Mouse (Mus musculus) myocyte (in vitro differentiated cells): Measurements from ENCODE around the gene Espl1. TPM values are rescaled to one million over a fixed set of nuclear protein-coding genes. Genes with fewer than 3 reads are reported as not detected.

Experiments
- H3K27me3 ChIP-seq: one replicate; pipeline ENCODE4 v1.6.1; 2011; ENCODE audit not compliant: control insufficient read depth, insufficient read depth, insufficient read length
- H3K36me3 ChIP-seq: one replicate; pipeline ENCODE4 v1.6.1; 2011; ENCODE audit not compliant: control insufficient read depth, insufficient read depth
- H3K4me2 ChIP-seq: one replicate; pipeline ENCODE4 v1.6.1; 2011; ENCODE audit warnings: low read depth, control low read depth
- H3K4me3 ChIP-seq: one replicate; pipeline ENCODE4 v1.5.1; 2011; ENCODE audit warnings: mild to moderate bottlenecking, control low read depth, moderate library complexity
- H3K79me2 ChIP-seq: one replicate; pipeline ENCODE4 v1.6.1; 2011; ENCODE audit not compliant: control insufficient read depth, insufficient read depth
- H3ac ChIP-seq: one replicate; pipeline ENCODE4 v1.6.1; 2011; ENCODE audit not compliant: control insufficient read depth, insufficient read length
- CEBPB ChIP-seq: IDR thresholded peaks from 2 replicates; pipeline ENCODE4 v1.6.1; 2011; ENCODE audit warnings: mild to moderate bottlenecking, moderate library complexity; ENCODE audit not compliant: poor library complexity, insufficient read depth, severe bottlenecking
- E2F4 ChIP-seq: IDR thresholded peaks from one replicate; pipeline ENCODE4 v1.6.1; 2011; ENCODE audit warnings: mild to moderate bottlenecking, control low read depth, moderate library complexity; ENCODE audit not compliant: insufficient read depth
- MAX ChIP-seq: IDR thresholded peaks from one replicate; pipeline ENCODE4 v1.6.1; 2011; ENCODE audit warnings: low read depth, mild to moderate bottlenecking, control low read depth
- MYOD1 ChIP-seq, 3 experiments: IDR thresholded peaks; one replicate each; pipeline ENCODE4 v1.6.1; 2011; ENCODE audit warnings: control low read depth in 2 of 3, low read depth in 2 of 3, mild to moderate bottlenecking in 2 of 3, moderate library complexity in 1 of 3; ENCODE audit not compliant: insufficient read length in 2 of 3, control insufficient read depth in 1 of 3
- MYOG ChIP-seq, 3 experiments: IDR thresholded peaks; one replicate each; pipeline ENCODE4 v1.6.1; 2011; ENCODE audit warnings: control low read depth in 2 of 3, low read depth in 2 of 3, mild to moderate bottlenecking in 2 of 3; ENCODE audit not compliant: insufficient read length in 2 of 3, control insufficient read depth in 1 of 3, insufficient read depth in 1 of 3
- POLR2A ChIP-seq: IDR thresholded peaks from one replicate; pipeline ENCODE4 v1.6.1; 2011; ENCODE audit warnings: low read depth, mild to moderate bottlenecking, control low read depth, moderate library complexity; ENCODE audit not compliant: insufficient read length
- POLR2AphosphoS2 ChIP-seq: IDR thresholded peaks from one replicate; pipeline ENCODE4 v1.6.1; 2011; ENCODE audit warnings: low read depth, control low read depth; ENCODE audit not compliant: insufficient read length
- REST ChIP-seq: IDR thresholded peaks from one replicate; pipeline ENCODE4 v1.6.1; 2011; ENCODE audit warnings: mild to moderate bottlenecking, control low read depth, moderate library complexity; ENCODE audit not compliant: insufficient read depth, insufficient read length
- SRF ChIP-seq: IDR thresholded peaks from one replicate; pipeline ENCODE4 v1.6.1; 2011; ENCODE audit warnings: low read depth; ENCODE audit not compliant: control insufficient read depth, insufficient read length
- TCF12 ChIP-seq: IDR thresholded peaks from one replicate; pipeline ENCODE4 v1.6.1; 2011; ENCODE audit warnings: mild to moderate bottlenecking, control low read depth; ENCODE audit not compliant: poor library complexity, insufficient read depth, severe bottlenecking
- TCF3 ChIP-seq: IDR thresholded peaks from one replicate; pipeline ENCODE4 v1.6.1; 2011; ENCODE audit warnings: low read depth, control low read depth; ENCODE audit not compliant: insufficient read length
- USF1 ChIP-seq: IDR thresholded peaks from one replicate; pipeline ENCODE4 v1.6.1; 2011; ENCODE audit warnings: low read depth, mild to moderate bottlenecking, control low read depth, moderate library complexity
- polyA plus RNA-seq: library from polyadenylated mRNA; unstranded; fragments of >200 nt; fragmentation: generic; extraction: Trizol; gene quantifications from one replicate; pipeline ENCODE4 v1.2.1, GENCODE M21; 2012; ENCODE audit warnings: missing spikeins

The Espl1 gene
- polyA plus RNA-seq, 1 experiment, result 16.7 TPM

DNA sequence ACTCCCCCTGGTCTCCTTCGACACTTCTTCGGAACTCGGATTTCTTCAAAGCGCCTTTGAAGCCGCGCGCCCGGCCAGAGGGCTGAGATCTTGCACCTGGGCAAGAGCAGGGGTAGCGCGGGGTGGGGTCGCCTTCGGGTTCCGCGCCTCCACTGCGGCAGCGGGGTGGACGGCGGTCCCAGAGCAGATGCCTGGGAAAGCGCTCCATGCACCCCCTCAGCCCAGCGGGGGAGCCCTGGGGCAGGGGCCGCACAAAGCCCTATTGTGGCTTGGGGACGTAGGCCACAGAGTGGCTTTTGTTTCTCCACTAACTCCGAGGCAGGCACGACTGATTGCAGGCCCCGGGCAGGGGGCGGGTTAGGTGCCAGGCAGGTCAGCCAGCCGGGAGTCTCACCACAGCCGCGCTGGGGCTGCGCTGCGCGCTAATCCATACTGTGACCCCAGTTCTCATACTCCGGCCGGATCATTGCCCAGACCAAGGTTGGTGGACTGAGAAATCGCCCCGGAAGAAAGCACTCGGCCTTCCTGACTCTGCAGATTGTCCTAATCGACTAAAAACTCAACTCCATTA is 59.9 kb downstream of the Espl1 start:
- Histone ChIP-seq H3ac (no peak overlapping the region), H3K4me2 (peak overlapping the region; percentile 68), H3K4me3 (peak overlapping the region; percentile 9), H3K79me2 (no peaks in the 10 kb centered on the region), H3K36me3 (no peaks in the 10 kb centered on the region), H3K27me3 (no peaks in the 10 kb centered on the region)
- no peak for TF ChIP-seq USF1
- no peak for TF ChIP-seq MAX
- TF ChIP-seq SRF, result no peak
- TF ChIP-seq POLR2AphosphoS2, result no peak
- TF ChIP-seq E2F4, result no peak
- TF ChIP-seq TCF3, result no peak
- TF ChIP-seq CEBPB, result no peak
- TF ChIP-seq REST, result no peak
- TF ChIP-seq POLR2A, result no peak
- no peak for TF ChIP-seq TCF12
- no peak for TF ChIP-seq MYOG (IDR thresholded peaks at IDR 0.05; ENCODE audit: control insufficient read depth in 1 of 3, insufficient read depth in 1 of 3, insufficient read length in 2 of 3, low read depth in 2 of 3)
- no peak for TF ChIP-seq MYOD1 (IDR thresholded peaks at IDR 0.05; ENCODE audit: control insufficient read depth in 1 of 3, insufficient read length in 2 of 3, low read depth in 2 of 3)

DNA sequence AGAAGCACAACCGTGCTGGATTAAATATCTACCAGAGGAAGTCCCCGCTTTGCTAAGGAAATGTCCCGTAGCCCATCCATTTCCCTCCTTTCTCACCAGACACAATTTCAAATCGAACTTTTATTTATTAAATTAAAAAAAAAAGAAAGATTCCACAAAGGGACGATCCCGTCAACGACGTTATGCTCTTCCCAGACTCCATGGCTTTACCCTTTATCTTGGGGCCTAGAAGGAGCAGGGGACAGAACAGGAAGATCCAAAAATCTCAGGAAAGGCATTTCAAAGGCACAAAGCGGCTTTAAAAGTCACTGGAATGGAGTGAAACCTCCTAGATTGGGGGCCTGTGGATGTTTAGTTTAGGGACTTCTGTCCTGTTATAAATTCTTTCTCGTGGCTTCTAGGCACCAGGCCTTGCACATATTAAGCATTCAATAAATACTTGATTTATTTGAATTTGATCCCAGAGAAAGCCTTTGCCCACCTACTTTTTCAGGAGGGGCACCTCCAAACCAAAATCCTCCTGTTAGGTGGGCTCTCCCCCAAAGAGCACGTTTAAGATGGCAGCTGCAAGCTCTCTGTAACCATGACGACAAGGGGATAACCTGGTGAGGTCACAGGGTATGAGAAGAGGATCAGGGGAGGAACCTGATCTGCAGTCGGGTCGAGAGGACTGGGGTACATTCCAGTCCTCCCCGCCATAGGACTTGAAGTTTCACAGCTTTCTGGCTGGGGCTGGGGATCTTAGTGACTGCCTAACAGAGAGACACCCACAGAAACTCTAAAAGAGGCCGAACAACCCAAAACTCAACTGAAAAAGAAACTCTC is 60.6 kb downstream of the Espl1 start:
- no peak for TF ChIP-seq POLR2A
- TF ChIP-seq SRF, result no peak
- TF ChIP-seq TCF12, result no peak
- TF ChIP-seq MYOG (IDR thresholded peaks at IDR 0.05; ENCODE audit: control insufficient read depth in 1 of 3, insufficient read depth in 1 of 3, insufficient read length in 2 of 3, low read depth in 2 of 3), result no peak
- TF ChIP-seq USF1, result no peak
- TF ChIP-seq E2F4, result no peak
- TF ChIP-seq MAX, result no peak
- TF ChIP-seq MYOD1 (IDR thresholded peaks at IDR 0.05; ENCODE audit: control insufficient read depth in 1 of 3, insufficient read length in 2 of 3, low read depth in 2 of 3), result no peak
- TF ChIP-seq CEBPB, result no peak
- TF ChIP-seq TCF3, result no peak
- TF ChIP-seq POLR2AphosphoS2, result no peak
- no peak for TF ChIP-seq REST
- Histone ChIP-seq H3K36me3 (no peaks in the 10 kb centered on the region), H3K4me2 (no peak overlapping the region), H3K4me3 (no peak overlapping the region), H3K27me3 (no peaks in the 10 kb centered on the region), H3K79me2 (no peaks in the 10 kb centered on the region), H3ac (no peak overlapping the region)

DNA sequence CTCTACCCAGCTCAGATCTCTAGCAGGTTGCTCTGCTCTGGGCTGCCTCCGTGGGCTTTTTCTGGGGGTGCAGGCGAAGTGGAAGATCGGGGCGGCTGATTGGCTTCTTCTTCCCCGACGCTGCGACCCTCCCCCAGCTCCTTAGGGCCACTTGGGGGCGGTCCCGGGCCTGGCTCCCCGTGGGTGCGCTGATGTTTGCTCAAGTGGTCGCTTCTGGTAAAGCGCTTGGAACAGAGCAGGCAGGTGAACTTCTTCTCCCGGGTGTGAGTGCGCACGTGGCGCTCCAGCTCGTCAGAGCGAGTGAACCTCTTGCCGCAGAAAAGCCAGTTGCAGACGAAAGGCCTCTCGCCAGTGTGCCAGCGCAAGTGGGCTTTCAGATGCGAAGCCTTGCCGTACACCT is 62.1 kb downstream of the Espl1 start:
- TF ChIP-seq MYOD1 (IDR thresholded peaks at IDR 0.05; ENCODE audit: control insufficient read depth in 1 of 3, insufficient read length in 2 of 3, low read depth in 2 of 3) (no peak), SRF (no peak), E2F4 (no peak), TCF3 (no peak), POLR2A (no peak), CEBPB (no peak), MYOG (IDR thresholded peaks at IDR 0.05; ENCODE audit: control insufficient read depth in 1 of 3, insufficient read depth in 1 of 3, insufficient read length in 2 of 3, low read depth in 2 of 3) (no peak)
- no peak overlapping the region for H3ac ChIP-seq
- H3K79me2 ChIP-seq, result no peaks in the 10 kb centered on the region
- H3K4me3 ChIP-seq, result no peak overlapping the region
- H3K36me3 ChIP-seq, result no peaks in the 10 kb centered on the region
- H3K4me2 ChIP-seq, result no peak overlapping the region
- H3K27me3 ChIP-seq, result no peaks in the 10 kb centered on the region

DNA sequence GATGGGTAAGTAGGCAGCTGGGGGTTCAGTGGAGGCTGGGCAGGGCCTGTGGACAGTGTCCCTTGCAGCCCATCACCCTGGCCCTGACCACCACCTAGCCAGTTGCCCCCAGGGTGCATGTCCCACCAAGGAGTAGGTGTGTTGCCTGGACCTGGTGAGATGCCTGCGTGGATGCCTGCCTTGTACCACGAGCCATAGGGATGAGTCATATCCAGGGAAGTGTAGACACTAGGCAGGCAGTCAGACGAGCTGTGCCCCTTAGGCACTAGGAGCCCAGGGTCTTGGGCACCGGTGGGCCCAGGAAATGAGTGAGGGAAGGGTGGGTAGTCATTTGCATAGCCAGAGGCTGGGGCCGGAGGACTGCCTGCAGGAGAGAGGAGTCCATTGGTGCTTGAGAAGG is 62.8 kb downstream of the Espl1 start:
- H3K4me2 ChIP-seq, result no peak overlapping the region
- no peaks in the 10 kb centered on the region for H3K79me2 ChIP-seq
- H3K4me3 ChIP-seq, result no peak overlapping the region
- no peak overlapping the region for H3ac ChIP-seq
- H3K27me3 ChIP-seq, result no peaks in the 10 kb centered on the region
- no peaks in the 10 kb centered on the region for H3K36me3 ChIP-seq
- TF ChIP-seq MAX (no peak), TCF12 (no peak), POLR2AphosphoS2 (no peak), CEBPB (no peak), POLR2A (no peak), MYOG (IDR thresholded peaks at IDR 0.05; ENCODE audit: control insufficient read depth in 1 of 3, insufficient read depth in 1 of 3, insufficient read length in 2 of 3, low read depth in 2 of 3) (no peak), TCF3 (no peak), MYOD1 (IDR thresholded peaks at IDR 0.05; ENCODE audit: control insufficient read depth in 1 of 3, insufficient read length in 2 of 3, low read depth in 2 of 3) (no peak), USF1 (no peak), REST (no peak), SRF (no peak), E2F4 (no peak)
